ENCODE assay signal across 10 mouse cellular contexts in genomic region chr8:84713381-84713780, GRCm38 (mm10). TPM values are rescaled to one million over a fixed set of nuclear protein-coding genes. Genes with fewer than 3 reads are reported as not detected.
DNase-seq lines count a peak whose midpoint lies in the region; ATAC-seq and TF ChIP-seq lines count a peak whose summit lies in the region.
"Had no signal": no experiment of that assay in that cellular context is flagged by ENCODE, and none has a peak within 500 bp of the region (broad histone marks: within the 10 kb centered on the region; RNA-seq: fewer than 3 reads in every experiment).

No protein-coding gene starts in this region.

- peak overlapping the region; percentile 95 for H3K27ac ChIP-seq in lung, embryonic 14.5 days (ENCODE audit: low read depth)
- H3K27ac ChIP-seq in forebrain, embryonic 13.5 days: peak overlapping the region; percentile 98
- peak overlapping the region; percentile 97 for H3K27ac ChIP-seq in limb, embryonic 13.5 days

- ATAC-seq in lung, embryonic 14.5 days (ENCODE audit: insufficient read depth): no peak
- no peak for ATAC-seq in forebrain, embryonic 13.5 days
- ATAC-seq in limb, embryonic 13.5 days (ENCODE audit: low FRiP score, low read depth): no peak

- H3K36me3 ChIP-seq in lung, embryonic 14.5 days (ENCODE audit: insufficient read depth): peaks cover 46% of the 10 kb centered on the region
- peaks cover 24% of the 10 kb centered on the region for H3K36me3 ChIP-seq in forebrain, embryonic 13.5 days (ENCODE audit: poor library complexity, severe bottlenecking)
- peaks cover 50% of the 10 kb centered on the region for H3K36me3 ChIP-seq in limb, embryonic 13.5 days

- peaks cover 36% of the 10 kb centered on the region for H3K4me1 ChIP-seq in lung, embryonic 14.5 days (ENCODE audit: insufficient read depth)
- H3K4me1 ChIP-seq in forebrain, embryonic 13.5 days: peaks cover 84% of the 10 kb centered on the region
- H3K4me1 ChIP-seq in limb, embryonic 13.5 days: peaks cover 91% of the 10 kb centered on the region

- 0 out of 2 replicates have a peak, but pooled peaks cover 6% of the 10 kb centered on the region for H3K27me3 ChIP-seq in lung, embryonic 14.5 days (ENCODE audit: insufficient read depth, low read length)
- peaks cover 16% of the 10 kb centered on the region; the same call in 1 of the 2 replicates for H3K27me3 ChIP-seq in forebrain, embryonic 13.5 days
- H3K27me3 ChIP-seq in limb, embryonic 13.5 days: peaks cover 5% of the 10 kb centered on the region

- peak overlapping the region; percentile 30; the same call in 1 of the 2 replicates for H3K9ac ChIP-seq in lung, embryonic 14.5 days
- peak overlapping the region; percentile 57 for H3K9ac ChIP-seq in forebrain, embryonic 13.5 days
- H3K9ac ChIP-seq in limb, embryonic 13.5 days: peak overlapping the region; percentile 45

- H3K4me2 ChIP-seq in lung, embryonic 14.5 days: no peak overlapping the region
- peak overlapping the region; percentile 12; the same call in 1 of the 2 replicates for H3K4me2 ChIP-seq in forebrain, embryonic 13.5 days
- peak overlapping the region; percentile 15; the same call in 1 of the 2 replicates for H3K4me2 ChIP-seq in limb, embryonic 13.5 days (replicated peaks)

- H3K4me3 ChIP-seq in lung, embryonic 14.5 days (ENCODE audit: low read depth, low read length): no peak overlapping the region
- no peak overlapping the region; the same call in 1 of the 2 replicates for H3K4me3 ChIP-seq in forebrain, embryonic 13.5 days
- no peak overlapping the region for H3K4me3 ChIP-seq in limb, embryonic 13.5 days

- 49% methylated on average over 4 of the region's 4 CpGs for WGBS in lung, embryonic 14.5 days
- 26% methylated on average over 4 of the region's 4 CpGs for WGBS in forebrain, embryonic 13.5 days
- WGBS in limb, embryonic 13.5 days: 40% methylated on average over 4 of the region's 4 CpGs

- no peak for DNase-seq in lung, embryonic 14.5 days
- DNase-seq in lung, postnatal 10 days: no peak
- DNase-seq in retina, embryonic 14.5 days (ENCODE audit: low spot score): peak; percentile 51
- no peak for DNase-seq in testis, postnatal 14 days (ENCODE audit: low spot score)
- DNase-seq in c-Kit-positive CD71-positive TER-119-positive erythroid progenitor cells, embryonic 14.5 days (ENCODE audit: low spot score): no peak
- no peak for DNase-seq in right cerebral cortex, postnatal 4 days
- DNase-seq: cerebellum, adult 9-10 months; thymus, postnatal 4 days had no signal

- no peak for TF ChIP-seq CTCF in lung, embryonic 14.5 days (IDR thresholded peaks at IDR 0.05; ENCODE audit: low read depth)

- no peaks in the 10 kb centered on the region for H3K9me3 ChIP-seq in lung, embryonic 14.5 days (ENCODE audit: low read depth, low read length)
- H3K9me3 ChIP-seq in forebrain, embryonic 13.5 days (replicated peaks): no peaks in the 10 kb centered on the region
- no peaks in the 10 kb centered on the region for H3K9me3 ChIP-seq in limb, embryonic 13.5 days

RNA-seq across cellular contexts. Expression of gene G430095P16Rik, which starts 9.4 kb away (rescaled TPM):
- polyA plus RNA-seq in lung, embryonic 14.5 days (2014; fragmentation: Nextera tagmentation; extraction: Ambion mirVana): 2.7 and 2.8 TPM in 2 replicates
- polyA plus RNA-seq in forebrain, embryonic 13.5 days (2015; fragmentation: Nextera tagmentation; extraction: Ambion mirVana): 3.7 and 3.8 TPM in 2 replicates
- polyA plus RNA-seq in limb, embryonic 13.5 days (2015; fragmentation: Nextera tagmentation; extraction: Ambion mirVana): 7.1 and 9.8 TPM in 2 replicates

RNA-seq across cellular contexts. Expression of gene Lyl1, which starts 12.1 kb away (rescaled TPM):
- polyA plus RNA-seq in lung, embryonic 14.5 days (2014; fragmentation: Nextera tagmentation; extraction: Ambion mirVana): 12.0 and 12.5 TPM in 2 replicates
- polyA plus RNA-seq in forebrain, embryonic 13.5 days (2015; fragmentation: Nextera tagmentation; extraction: Ambion mirVana): 1.9 and 2.1 TPM in 2 replicates
- 4.1 and 4.9 TPM in 2 replicates for polyA plus RNA-seq in limb, embryonic 13.5 days (2015; fragmentation: Nextera tagmentation; extraction: Ambion mirVana)

RNA-seq across cellular contexts. Expression of gene Nacc1, which starts 25.7 kb away (rescaled TPM):
- polyA plus RNA-seq in lung, embryonic 14.5 days (2014; fragmentation: Nextera tagmentation; extraction: Ambion mirVana): 29.8 and 33.8 TPM in 2 replicates
- polyA plus RNA-seq in forebrain, embryonic 13.5 days (2015; fragmentation: Nextera tagmentation; extraction: Ambion mirVana): 16.1 and 18.6 TPM in 2 replicates
- 15.0 and 15.2 TPM in 2 replicates for polyA plus RNA-seq in limb, embryonic 13.5 days (2015; fragmentation: Nextera tagmentation; extraction: Ambion mirVana)

RNA-seq across cellular contexts. Expression of gene Trmt1, which starts 27.3 kb away (rescaled TPM):
- polyA plus RNA-seq in lung, embryonic 14.5 days (2014; fragmentation: Nextera tagmentation; extraction: Ambion mirVana): 66.1 and 68.6 TPM in 2 replicates
- polyA plus RNA-seq in forebrain, embryonic 13.5 days (2015; fragmentation: Nextera tagmentation; extraction: Ambion mirVana): 53.5 and 59.1 TPM in 2 replicates
- polyA plus RNA-seq in limb, embryonic 13.5 days (2015; fragmentation: Nextera tagmentation; extraction: Ambion mirVana): 70.8 and 72.7 TPM in 2 replicates

RNA-seq across cellular contexts. Expression of gene Ier2, which starts 50.7 kb away (rescaled TPM):
- polyA plus RNA-seq in lung, embryonic 14.5 days (2014; fragmentation: Nextera tagmentation; extraction: Ambion mirVana): 81.7 and 83.8 TPM in 2 replicates
- 35.2 and 35.4 TPM in 2 replicates for polyA plus RNA-seq in forebrain, embryonic 13.5 days (2015; fragmentation: Nextera tagmentation; extraction: Ambion mirVana)
- polyA plus RNA-seq in limb, embryonic 13.5 days (2015; fragmentation: Nextera tagmentation; extraction: Ambion mirVana): 71.9 and 73.0 TPM in 2 replicates
